Mouse (Mus musculus) erythroblast, adult 5-6 weeks (primary cell): ENCODE data around the gene Sumf1. TPM values are rescaled to one million over a fixed set of nuclear protein-coding genes. Genes with fewer than 3 reads are reported as not detected.

ENCODE experiments used
- total RNA-seq, 2 experiments: library from RNA; stranded (forward) in 1 of 2; stranded (reverse) in 1 of 2; fragments of 150-400 nt in 1 of 2; fragments of 200-764, 138-1000 nt in 1 of 2; gene quantifications; 2 replicates each; pipeline versions ENCODE4 v1.2.3 to v1.2.4; 2015 to 2017; ENCODE audit warnings: low replicate concordance in 2 of 2

The Sumf1 gene
- total RNA-seq, 2 experiments from 2014 or later = 5.3 to 8.6 TPM

Other genes with a start within 250 kb of the Sumf1 start
- gene Setmar, start 120.5 kb downstream of the Sumf1 start, total RNA-seq (2015; ENCODE audit: low replicate concordance) = 1.9 TPM in 1 of 2 replicates, not detected in the other
- 0.94 TPM in 1 of 2 replicates, not detected in the other for gene Setmar, start 120.5 kb downstream of the Sumf1 start, total RNA-seq (2017; ENCODE audit: low replicate concordance)
- gene Itpr1, start 27.5 kb upstream of the Sumf1 start, total RNA-seq (2015; ENCODE audit: low replicate concordance) = 14.0 and 15.0 TPM in 2 replicates
- 10.1 and 19.4 TPM in 2 replicates for gene Itpr1, start 27.5 kb upstream of the Sumf1 start, total RNA-seq (2017; ENCODE audit: low replicate concordance)